Mouse (Mus musculus) kidney, adult 2 months (tissue): ENCODE measurements around the gene Sesn2.
"Not testable (repeated sequence)": the region's sequence is repeated elsewhere in the genome, so short reads cannot be mapped to it uniquely, and the experiment has no call there.

Source experiments
- CTCF ChIP-seq: fragments of 200-500 bp; conservative IDR thresholded peaks from 2 replicates; pipeline ENCODE4 v1.5.1; 2011; ENCODE audit warnings: low read depth, mild to moderate bottlenecking, control low read depth, low read length, moderate library complexity, mixed read lengths; ENCODE audit not compliant: insufficient read depth, insufficient read length
- POLR2A ChIP-seq: fragments of 200-500 bp; IDR thresholded peaks from one replicate; pipeline ENCODE4 v1.6.1; 2011; ENCODE audit warnings: low read depth, low read length, control low read depth

DNA sequence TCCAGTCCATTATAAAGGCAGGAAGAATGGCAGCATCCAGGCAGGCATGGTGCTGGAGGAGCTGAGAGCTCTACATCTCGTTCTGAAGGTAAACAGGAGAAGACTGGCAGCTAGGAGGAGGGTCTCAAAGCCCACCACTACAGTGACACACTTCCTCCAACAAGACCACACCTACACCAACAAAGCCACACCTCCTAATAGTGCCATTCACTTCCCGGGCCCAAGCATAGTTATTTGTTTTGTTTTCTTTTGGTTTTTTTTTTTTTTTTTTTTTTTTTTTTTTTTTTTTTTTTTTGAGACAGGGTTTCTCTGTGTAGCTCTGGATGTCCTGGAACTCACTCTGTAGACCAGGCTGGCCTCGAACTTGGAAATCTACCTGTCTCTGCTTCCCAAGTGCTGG, 28.2 kb downstream of the Sesn2 start:
- not testable (repeated sequence) for TF ChIP-seq CTCF, POLR2A
